ENCODE assay signal across 8 mouse cellular contexts in genomic region chr4:137164933-137165332, GRCm38 (mm10).
DNase-seq lines count a peak whose midpoint lies in the region; ATAC-seq lines count a peak whose summit lies in the region.

No protein-coding gene starts in this region.

- H3K36me3 ChIP-seq in liver, embryonic 11.5 days (ENCODE audit: control insufficient read depth, insufficient read depth, low read length), result no peaks in the 10 kb centered on the region
- no peaks in the 10 kb centered on the region for H3K36me3 ChIP-seq in hindbrain, embryonic 10.5 days
- no peaks in the 10 kb centered on the region for H3K36me3 ChIP-seq in limb, embryonic 12.5 days
- H3K36me3 ChIP-seq in neural tube, embryonic 14.5 days (ENCODE audit: control insufficient read depth, insufficient read depth, low read length), result no peaks in the 10 kb centered on the region

- peaks cover 29% of the 10 kb centered on the region for H3K27me3 ChIP-seq in liver, embryonic 11.5 days (replicated peaks; ENCODE audit: control insufficient read depth, insufficient read depth, low read length)
- peaks cover 44% of the 10 kb centered on the region for H3K27me3 ChIP-seq in hindbrain, embryonic 10.5 days (ENCODE audit: insufficient read depth, poor library complexity, severe bottlenecking)
- peaks cover 34% of the 10 kb centered on the region for H3K27me3 ChIP-seq in limb, embryonic 12.5 days
- H3K27me3 ChIP-seq in neural tube, embryonic 14.5 days (ENCODE audit: control insufficient read depth, insufficient read depth, low read length), result no peaks in the 10 kb centered on the region

- no peak for DNase-seq in liver, embryonic 11.5 days (ENCODE audit: low spot score)
- DNase-seq in liver, result no peak
- peak; percentile 9 for DNase-seq in hindbrain, embryonic 10.5 days (ENCODE audit: low spot score)
- no peak for DNase-seq in thymus, postnatal 25 days
- no peak for DNase-seq in gastrocnemius, adult 18-20 months (ENCODE audit: low spot score)
- no peak for DNase-seq in ovary, postnatal 14 days (ENCODE audit: low spot score)

- H3K27ac ChIP-seq in liver, embryonic 11.5 days (ENCODE audit: low read depth, low read length), result no peak overlapping the region
- H3K27ac ChIP-seq in hindbrain, embryonic 10.5 days, result no peak overlapping the region
- H3K27ac ChIP-seq in limb, embryonic 12.5 days, result no peak overlapping the region
- no peak overlapping the region for H3K27ac ChIP-seq in neural tube, embryonic 14.5 days (ENCODE audit: low read depth, low read length)

- H3K4me1 ChIP-seq in liver, embryonic 11.5 days (replicated peaks; ENCODE audit: control insufficient read depth, insufficient read depth, low read length), result no peaks in the 10 kb centered on the region
- H3K4me1 ChIP-seq in hindbrain, embryonic 10.5 days (replicated peaks), result peaks cover 14% of the 10 kb centered on the region; the same call in 1 of the 2 replicates
- peaks cover 5% of the 10 kb centered on the region; the same call in 1 of the 2 replicates for H3K4me1 ChIP-seq in limb, embryonic 12.5 days (replicated peaks)
- no peaks in the 10 kb centered on the region for H3K4me1 ChIP-seq in neural tube, embryonic 14.5 days (ENCODE audit: control insufficient read depth, insufficient read depth, low read length)

- ATAC-seq in liver, embryonic 11.5 days (replicated peaks; ENCODE audit: low FRiP score), result no peak
- no peak for ATAC-seq in limb, embryonic 12.5 days (ENCODE audit: insufficient number of reproducible peaks, insufficient read depth, low FRiP score, low TSS enrichment, low read depth)
- no peak for ATAC-seq in neural tube, embryonic 14.5 days (ENCODE audit: low read depth)

- WGBS in liver, embryonic 11.5 days, result 46% methylated on average over 9 of the region's 9 CpGs
- WGBS in hindbrain, embryonic 10.5 days, result 38% methylated on average over 9 of the region's 9 CpGs
- WGBS in limb, embryonic 12.5 days, result 29% methylated on average over 9 of the region's 9 CpGs
- WGBS in neural tube, embryonic 14.5 days, result 36% methylated on average over 9 of the region's 9 CpGs

- no peaks in the 10 kb centered on the region for H3K9me3 ChIP-seq in liver, embryonic 11.5 days (ENCODE audit: control insufficient read depth, low read length)
- H3K9me3 ChIP-seq in hindbrain, embryonic 10.5 days, result no peaks in the 10 kb centered on the region
- H3K9me3 ChIP-seq in limb, embryonic 12.5 days, result no peaks in the 10 kb centered on the region
- no peaks in the 10 kb centered on the region for H3K9me3 ChIP-seq in neural tube, embryonic 14.5 days (ENCODE audit: control insufficient read depth, low read length)

- H3K4me2 ChIP-seq in liver, embryonic 11.5 days, result peak overlapping the region; percentile 16
- peak overlapping the region; percentile 52 for H3K4me2 ChIP-seq in limb, embryonic 12.5 days
- peak overlapping the region; percentile 9 for H3K4me2 ChIP-seq in neural tube, embryonic 14.5 days (ENCODE audit: low read depth, low read length)

- no peak overlapping the region for H3K9ac ChIP-seq in liver, embryonic 11.5 days (ENCODE audit: low read depth, low read length)
- no peak overlapping the region for H3K9ac ChIP-seq in limb, embryonic 12.5 days (replicated peaks)
- H3K9ac ChIP-seq in neural tube, embryonic 14.5 days (replicated peaks; ENCODE audit: low read depth, low read length), result no peak overlapping the region

- H3K4me3 ChIP-seq in liver, embryonic 11.5 days (ENCODE audit: low read depth, low read length), result no peak overlapping the region
- H3K4me3 ChIP-seq in hindbrain, embryonic 10.5 days, result peak overlapping the region; percentile 38
- peak overlapping the region; percentile 20; the same call in 1 of the 2 replicates for H3K4me3 ChIP-seq in limb, embryonic 12.5 days (replicated peaks)
- H3K4me3 ChIP-seq in neural tube, embryonic 14.5 days (ENCODE audit: low read depth, low read length), result 0 out of 2 replicates have a peak overlapping the region, but pooled peaks have one; percentile 2
